ENCODE assay signal across 8 mouse cellular contexts in genomic region chr6:7692884-7693585, GRCm38 (mm10). TPM values are rescaled to one million over a fixed set of nuclear protein-coding genes. Genes with fewer than 3 reads are reported as not detected.
DNase-seq lines count a peak whose midpoint lies in the region; ATAC-seq and TF ChIP-seq lines count a peak whose summit lies in the region.

Asns (minus strand) TSS chr6:7693254.

- DNase-seq in adipocyte (ENCODE audit: low spot score) = peak; percentile 86
- peak; percentile 56 for DNase-seq in gastrocnemius, postnatal 14 days
- peak; percentile 65 for DNase-seq in induced T-regulatory cell, adult 2 months (ENCODE audit: low read depth)
- DNase-seq in left cerebral cortex, adult 8-10 months (ENCODE audit: low spot score in 2 of 2) = peak; percentile 76 to 83
- peak; percentile 92 for DNase-seq in right cerebral cortex, adult 18-20 months
- DNase-seq in urinary bladder, adult 2 months (ENCODE audit: low spot score) = peak; percentile 65

- peak; percentile 71 for TF ChIP-seq POLR2A in cortical plate, adult 2 months (IDR thresholded peaks at IDR 0.05; ENCODE audit: extremely low read depth, insufficient read depth, low read length)

- ATAC-seq in megakaryocyte, adult 5-6 weeks (ENCODE audit: poor library complexity, severe bottlenecking) = peak; percentile 92

- intact Hi-C loops in gastrocnemius, postnatal 14 days (cut with DNase I; ENCODE audit: low total_unique reads) = no loop called here

- no peaks in the 10 kb centered on the region for H3K4me1 ChIP-seq in cortical plate, adult 2 months (ENCODE audit: control insufficient read depth, insufficient read depth, low read length)

- H3K27ac ChIP-seq in cortical plate, adult 2 months (ENCODE audit: insufficient read depth, low read length) = no peak within 1 kb of the TSS

- peak within 1 kb of the TSS; percentile 79 for H3K4me3 ChIP-seq in cortical plate, adult 2 months (ENCODE audit: insufficient read depth, low read length)

- no peak for TF ChIP-seq CTCF in cortical plate, adult 2 months (IDR thresholded peaks at IDR 0.05; ENCODE audit: extremely low read depth, insufficient read depth, low read length)

RNA-seq across cellular contexts. Expression of gene Asns, which starts in this region (rescaled TPM):
- 86.3 and 88.9 TPM in 2 replicates for polyA plus RNA-seq in cortical plate, adult 2 months (2012; rRNA removed)
- 1 to 10 TPM; 1.7 to 3.1 TPM for total RNA-seq in gastrocnemius, postnatal 14 days (2021)
- 100 to 1,000 TPM; 110 to 118 (median 115) TPM for total RNA-seq in left cerebral cortex, adult 8-10 months (2022)
- 11.4 and 14.0 TPM in 2 replicates for total RNA-seq in megakaryocyte, adult 5-6 weeks (2015)
- total RNA-seq in megakaryocyte, adult 5-6 weeks (2017) = 5.4 and 10.7 TPM in 2 replicates
- polyA plus RNA-seq in urinary bladder, adult 2 months (2012; rRNA removed) = 18.9 and 21.7 TPM in 2 replicates

Comparison
In these comparisons a context has a peak if more than half of its experiments do, and no peak if none do; other contexts are left out.
1. RNA of gene Asns (total RNA-seq): 110 to 118 TPM in left cerebral cortex, adult 8-10 months; 5.4 to 14.0 TPM in megakaryocyte, adult 5-6 weeks and 1.7 to 3.1 TPM in gastrocnemius, postnatal 14 days; every median in the first group is over 4 times any median in the second.
2. Peak in every context shown above with its lines, with median percentiles within 50 percentile points of each other: DNase-seq.